ENCODE assay signal across 8 mouse cellular contexts in the genomic region with DNA sequence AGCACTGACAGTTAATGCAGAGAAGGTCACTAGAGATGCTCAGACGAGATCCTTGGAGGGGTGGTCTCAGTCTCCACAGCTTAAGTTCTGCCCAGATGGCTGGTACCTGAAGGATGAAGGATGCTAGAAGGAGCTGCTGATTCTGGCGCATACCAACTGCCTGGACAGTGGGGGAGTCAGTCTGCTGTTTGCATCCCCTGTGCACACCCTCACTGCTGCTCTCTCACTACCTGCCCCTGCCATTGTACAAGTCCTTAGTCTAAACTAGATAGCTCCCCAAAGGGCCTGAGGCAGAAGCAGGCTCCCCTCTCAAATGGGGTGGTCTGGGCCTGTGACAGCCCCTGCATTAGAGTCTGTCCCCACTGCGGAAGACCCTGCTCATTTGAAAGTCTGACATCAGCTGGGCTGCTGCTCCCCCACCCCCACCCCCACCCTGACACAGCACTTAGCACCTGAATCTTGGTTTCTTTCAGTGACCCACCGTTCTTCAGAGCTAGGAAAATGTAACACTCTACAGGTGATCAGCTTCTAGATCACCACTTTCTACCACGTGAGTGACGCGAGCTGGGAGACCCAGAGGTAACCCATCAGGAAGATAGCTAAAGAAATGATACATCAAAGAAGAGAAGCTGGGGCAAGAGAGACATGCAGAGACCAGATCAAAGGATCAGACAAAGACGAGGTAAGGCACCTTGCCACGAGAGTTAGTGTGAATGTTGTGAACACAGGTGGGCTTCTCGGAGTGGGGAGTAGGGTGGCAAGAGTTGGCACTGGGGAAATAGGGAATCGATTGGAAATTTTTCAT. TPM values are rescaled to one million over a fixed set of nuclear protein-coding genes. Genes with fewer than 3 reads are reported as not detected.
DNase-seq lines count a peak whose midpoint lies in the region; ATAC-seq and TF ChIP-seq lines count a peak whose summit lies in the region.

A gene (minus strand): TSS at position 92 of the 805 bp plus-strand sequence.

- WGBS in kidney, embryonic 16.5 days, result 54% methylated on average over 11 of the region's 11 CpGs
- 23% methylated on average over 11 of the region's 11 CpGs for WGBS in forebrain, postnatal 0 days
- 24% methylated on average over 11 of the region's 11 CpGs for WGBS in midbrain, embryonic 16.5 days

- H3K27me3 ChIP-seq in kidney, embryonic 16.5 days (ENCODE audit: insufficient read depth, low read length), result no peaks in the 10 kb centered on the region
- no peaks in the 10 kb centered on the region for H3K27me3 ChIP-seq in forebrain, postnatal 0 days (ENCODE audit: insufficient read depth, low read length)
- H3K27me3 ChIP-seq in midbrain, embryonic 16.5 days (ENCODE audit: control insufficient read depth, insufficient read depth, low read depth, low read length), result no peaks in the 10 kb centered on the region

- ATAC-seq in kidney, embryonic 16.5 days (ENCODE audit: low FRiP score, low TSS enrichment), result no peak
- ATAC-seq in cerebellum, adult (ENCODE audit: insufficient number of reproducible peaks, low FRiP score, low TSS enrichment), result peak; percentile 80
- ATAC-seq in forebrain, postnatal 0 days, result peak; percentile 76
- ATAC-seq in midbrain, embryonic 16.5 days, result peak; percentile 93

- peak within 1 kb of the TSS; percentile 99 for H3K27ac ChIP-seq in kidney, embryonic 16.5 days (ENCODE audit: low read length)
- H3K27ac ChIP-seq in forebrain, postnatal 0 days (ENCODE audit: low read depth, low read length), result peak within 1 kb of the TSS; percentile 98
- H3K27ac ChIP-seq in midbrain, embryonic 16.5 days (ENCODE audit: low read length), result peak within 1 kb of the TSS; percentile 95

- no peak for TF ChIP-seq CTCF in forebrain, postnatal 0 days (IDR thresholded peaks at IDR 0.05; ENCODE audit: low read depth)

- peaks cover 32% of the 10 kb centered on the region for H3K4me1 ChIP-seq in kidney, embryonic 16.5 days (ENCODE audit: insufficient read depth, low read length)
- peaks cover 5% of the 10 kb centered on the region for H3K4me1 ChIP-seq in forebrain, postnatal 0 days (ENCODE audit: insufficient read depth)
- peaks cover 11% of the 10 kb centered on the region for H3K4me1 ChIP-seq in midbrain, embryonic 16.5 days (ENCODE audit: control insufficient read depth, insufficient read depth, low read length)

- H3K36me3 ChIP-seq in kidney, embryonic 16.5 days (ENCODE audit: insufficient read depth, low read length), result peaks cover 22% of the 10 kb centered on the region
- peaks cover 21% of the 10 kb centered on the region for H3K36me3 ChIP-seq in forebrain, postnatal 0 days (ENCODE audit: insufficient read depth)
- H3K36me3 ChIP-seq in midbrain, embryonic 16.5 days (ENCODE audit: control insufficient read depth, insufficient read depth, low read length), result peaks cover 11% of the 10 kb centered on the region

- peak within 1 kb of the TSS; percentile 87 for H3K9ac ChIP-seq in kidney, embryonic 16.5 days (replicated peaks; ENCODE audit: low read length)
- H3K9ac ChIP-seq in forebrain, postnatal 0 days, result peak within 1 kb of the TSS; percentile 97
- H3K9ac ChIP-seq in midbrain, embryonic 16.5 days (ENCODE audit: low read depth, low read length), result peak within 1 kb of the TSS; percentile 92

- peak within 1 kb of the TSS; percentile 90 for H3K4me2 ChIP-seq in kidney, embryonic 16.5 days (replicated peaks; ENCODE audit: low read depth, low read length)
- peak within 1 kb of the TSS; percentile 84 for H3K4me2 ChIP-seq in forebrain, postnatal 0 days (ENCODE audit: low read depth)
- peak within 1 kb of the TSS; percentile 87 for H3K4me2 ChIP-seq in midbrain, embryonic 16.5 days (ENCODE audit: low read length)

- H3K9me3 ChIP-seq in kidney, embryonic 16.5 days (ENCODE audit: low read length), result no peaks in the 10 kb centered on the region
- no peaks in the 10 kb centered on the region for H3K9me3 ChIP-seq in forebrain, postnatal 0 days (ENCODE audit: low read length)
- H3K9me3 ChIP-seq in midbrain, embryonic 16.5 days (replicated peaks; ENCODE audit: control insufficient read depth, low read length, poor library complexity, severe bottlenecking), result no peaks in the 10 kb centered on the region

- H3K4me3 ChIP-seq in kidney, embryonic 16.5 days (ENCODE audit: low read length), result peak within 1 kb of the TSS; percentile 55
- H3K4me3 ChIP-seq in forebrain, postnatal 0 days (ENCODE audit: low read depth, low read length), result peak within 1 kb of the TSS; percentile 72
- H3K4me3 ChIP-seq in midbrain, embryonic 16.5 days (ENCODE audit: low read depth, low read length), result peak within 1 kb of the TSS; percentile 67

- DNase-seq in kidney, postnatal 36 days, result no peak
- peak; percentile 91 for DNase-seq in forebrain, postnatal 0 days
- DNase-seq in left cerebral cortex, adult 11 months (ENCODE audit: low spot score), result peak; percentile 81
- DNase-seq in ovary, postnatal 14 days (ENCODE audit: low spot score), result no peak
- no peak for DNase-seq in spleen, adult 12 weeks (ENCODE audit: low spot score)

RNA-seq across cellular contexts. Expression of the gene that starts here (rescaled TPM):
- polyA plus RNA-seq in kidney, embryonic 16.5 days (2015; fragmentation: Nextera tagmentation; extraction: Ambion mirVana), result 3.2 and 5.4 TPM in 2 replicates
- total RNA-seq in forebrain, postnatal 0 days (2014; rRNA removed), result 68.0 and 78.5 TPM in 2 replicates
- 594 and 622 TPM in 2 replicates for polyA plus RNA-seq in forebrain, postnatal 0 days (2015; fragmentation: Nextera tagmentation; extraction: Ambion mirVana)
- 477 and 539 TPM in 2 replicates for polyA plus RNA-seq in midbrain, embryonic 16.5 days (2015; fragmentation: Nextera tagmentation; extraction: Ambion mirVana)

Comparison
In these comparisons a context has a peak if more than half of its experiments do, and no peak if none do; other contexts are left out.
1. RNA of the gene that starts here (polyA plus RNA-seq): 594 to 622 TPM in forebrain, postnatal 0 days and 477 to 539 TPM in midbrain, embryonic 16.5 days; 3.2 to 5.4 TPM in kidney, embryonic 16.5 days; every median in the first group is over 10 times any median in the second.
2. DNase-seq: peak in forebrain, postnatal 0 days (single experiment) and left cerebral cortex, adult 11 months (single experiment); none in kidney, postnatal 36 days (0 of 2), ovary, postnatal 14 days (single experiment) and spleen, adult 12 weeks (single experiment).
3. Peak in every context shown above with its lines, with median percentiles within 50 percentile points of each other: H3K27ac ChIP-seq, H3K4me2 ChIP-seq, H3K4me3 ChIP-seq and H3K9ac ChIP-seq.